Mouse (Mus musculus) heart, postnatal 4 days (tissue): ENCODE measurements around the gene Prss33. TPM values are rescaled to one million over a fixed set of nuclear protein-coding genes. Genes with fewer than 3 reads are reported as not detected.
"Not testable (repeated sequence)": the region's sequence is repeated elsewhere in the genome, so short reads cannot be mapped to it uniquely, and the experiment has no call there.

Experiments used
- DNase-seq: peaks from one replicate; pipeline ENCODE4 v3.0.0; 2021
- total RNA-seq, 2 experiments: library from RNA; stranded (reverse); gene quantifications; 2 replicates each; pipeline ENCODE4 v1.2.3; 2021

Prss33 gene
- not detected for total RNA-seq

DNA sequence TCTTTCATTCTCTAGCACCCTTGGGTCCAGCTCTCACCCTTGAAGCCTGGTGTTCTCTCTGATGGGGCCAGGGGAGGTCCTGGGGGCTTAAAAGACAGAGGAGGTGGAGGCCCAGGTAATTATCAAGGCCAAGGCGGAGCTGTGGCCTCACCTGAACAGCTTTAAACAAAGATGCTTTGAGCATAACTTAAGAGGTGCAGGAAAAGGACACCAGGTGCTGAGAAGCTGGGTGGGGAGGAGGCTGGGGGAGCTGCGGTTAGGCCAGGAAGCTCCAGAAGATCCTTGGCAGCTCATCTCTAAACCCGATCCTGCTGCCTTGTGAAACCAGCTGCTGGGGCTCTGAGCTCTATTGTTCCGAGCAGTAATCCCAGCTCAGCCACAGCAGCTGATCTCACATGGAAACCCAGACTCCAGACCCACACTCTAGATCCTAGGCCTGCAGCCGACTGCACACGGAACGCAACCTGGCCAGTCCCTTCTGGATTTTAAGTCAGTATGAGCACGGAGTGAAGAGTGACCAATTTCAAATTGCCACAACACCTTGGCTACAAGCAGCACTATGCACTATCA lies at the start of gene Prss33:
Prss33 (minus strand) TSS at position 51 of the 570 bp plus-strand sequence.
- no peak for DNase-seq

DNA sequence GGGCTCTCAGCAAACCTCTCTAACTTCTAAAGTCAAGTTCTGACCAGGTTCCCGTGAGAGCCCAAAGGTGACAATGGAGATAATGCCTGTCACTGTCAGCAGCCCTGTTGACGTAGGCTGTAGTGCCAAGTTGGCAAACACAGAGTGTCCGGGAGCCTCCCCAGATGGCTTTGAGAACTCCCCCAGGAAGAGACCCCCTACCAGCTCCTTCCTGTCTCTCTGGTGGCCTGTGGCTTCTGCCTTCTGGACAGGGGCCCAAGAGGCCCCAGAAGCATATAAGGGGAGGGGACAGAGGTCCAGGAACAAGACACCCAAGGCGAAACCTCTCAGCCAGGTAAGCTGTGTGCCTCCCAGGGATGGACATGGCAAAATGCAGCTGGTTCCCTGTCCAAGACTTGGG lies 44.7 kb upstream of the Prss33 start, which contains the start of the genes Dcpp1 and Dcpp2:
Dcpp1 (plus strand) TSS at position 301 of the 400 bp plus-strand sequence.
Dcpp2 (plus strand) TSS at position 305 of the 400 bp plus-strand sequence.
- DNase-seq, result not testable (repeated sequence)

DNA sequence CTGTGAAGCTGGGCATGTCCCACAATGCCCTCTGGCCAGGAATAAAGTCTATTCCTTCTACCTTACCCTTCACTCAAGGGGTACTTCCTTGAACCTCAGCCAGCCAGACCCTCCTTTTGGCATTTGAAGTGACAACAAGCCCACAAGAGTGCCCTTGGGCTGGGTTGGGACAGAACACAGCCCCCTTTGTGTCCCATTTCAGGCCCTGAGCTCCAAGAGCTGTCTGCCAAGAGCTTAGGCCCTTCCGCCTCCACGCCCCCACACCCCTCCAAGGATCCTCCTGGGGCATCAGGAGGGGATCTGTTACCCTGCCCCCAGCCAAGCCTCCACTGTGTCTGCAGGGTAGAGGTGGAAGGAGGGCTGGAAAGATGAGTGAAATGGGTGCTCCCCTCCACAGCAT lies 41.3 kb upstream of the Prss33 start:
- DNase-seq, result no peak

DNA sequence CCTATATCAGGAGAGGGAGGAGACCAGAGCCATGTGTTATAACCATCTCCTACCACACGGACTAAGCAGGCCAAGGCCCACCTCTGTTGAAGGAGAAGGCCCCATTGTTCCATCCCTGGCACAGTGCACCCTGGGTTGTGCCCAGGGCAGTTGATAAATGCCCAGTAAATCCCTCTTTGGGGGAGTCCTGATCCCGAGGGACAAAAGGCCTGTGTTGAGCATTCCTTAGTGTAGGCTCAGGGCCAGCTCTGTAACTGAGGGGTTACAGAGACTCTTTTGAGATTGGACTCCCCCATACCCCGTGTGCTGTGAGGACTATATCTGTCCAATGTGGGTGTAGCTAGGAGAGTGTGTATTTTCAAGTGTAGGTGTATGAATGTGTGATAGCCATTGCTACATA lies 40.9 kb upstream of the Prss33 start:
- DNase-seq, result no peak

DNA sequence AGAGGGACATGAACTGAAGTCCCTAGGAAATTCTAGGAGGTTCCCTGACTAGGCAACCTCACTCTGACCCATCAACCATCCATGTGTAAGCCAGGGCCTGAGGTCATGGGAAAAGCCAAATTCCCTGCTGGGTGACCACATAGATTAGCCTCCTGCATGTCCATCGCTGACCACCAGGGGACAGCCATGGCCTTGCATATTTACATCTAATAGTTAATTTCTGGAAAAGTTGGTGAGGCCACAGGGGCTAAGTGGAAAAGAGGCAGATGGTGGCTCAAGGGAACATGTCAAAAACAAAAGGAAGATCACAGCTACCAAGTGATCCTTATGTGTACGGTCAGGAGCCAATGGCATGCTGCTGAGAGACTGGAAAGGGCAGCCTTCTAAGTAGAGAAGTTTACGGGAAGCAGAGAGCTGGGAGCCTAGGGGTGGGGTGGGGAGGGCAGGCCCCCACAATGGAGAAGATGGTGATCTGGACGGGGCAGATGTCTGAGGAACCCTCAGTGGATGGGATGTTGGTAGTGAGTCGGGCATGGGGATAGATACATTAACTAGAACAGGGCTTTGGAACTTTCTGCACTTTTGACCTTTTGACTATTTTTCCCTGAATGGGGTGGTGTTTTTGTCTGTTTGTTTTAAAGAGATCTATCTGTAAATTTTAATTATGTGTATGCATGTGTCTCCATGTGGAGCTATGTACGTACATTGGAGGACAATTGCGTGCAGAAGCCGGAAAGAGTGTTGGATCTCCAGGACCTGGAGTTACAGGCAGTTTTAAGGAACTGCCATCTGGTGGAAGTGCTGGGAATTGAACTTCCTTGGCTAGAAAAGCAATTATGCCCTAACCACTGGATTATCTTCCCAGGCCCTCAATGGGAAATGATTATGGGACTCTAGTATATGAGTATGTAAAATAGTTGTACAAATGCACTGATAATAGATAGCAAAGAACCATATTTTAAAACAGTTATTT lies 38.3 kb upstream of the Prss33 start:
- DNase-seq, result peak; percentile 74

DNA sequence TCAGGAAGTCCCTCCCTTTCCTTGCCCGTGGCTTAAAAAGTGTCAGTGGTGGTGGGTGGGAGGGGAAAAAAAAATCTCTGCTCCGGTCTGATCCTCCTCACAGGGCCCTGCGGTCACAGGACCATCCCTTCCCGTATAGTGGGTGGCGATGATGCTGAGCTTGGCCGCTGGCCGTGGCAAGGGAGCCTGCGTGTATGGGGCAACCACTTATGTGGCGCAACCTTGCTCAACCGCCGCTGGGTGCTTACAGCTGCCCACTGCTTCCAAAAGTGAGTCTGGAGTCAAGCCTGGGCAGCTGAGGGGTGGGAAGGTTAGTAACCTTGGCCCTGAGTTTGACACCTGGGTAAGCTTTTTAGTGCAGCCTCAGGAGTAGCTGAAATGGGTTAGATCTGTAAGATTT lies 32.7 kb upstream of the Prss33 start:
- DNase-seq, result no peak

DNA sequence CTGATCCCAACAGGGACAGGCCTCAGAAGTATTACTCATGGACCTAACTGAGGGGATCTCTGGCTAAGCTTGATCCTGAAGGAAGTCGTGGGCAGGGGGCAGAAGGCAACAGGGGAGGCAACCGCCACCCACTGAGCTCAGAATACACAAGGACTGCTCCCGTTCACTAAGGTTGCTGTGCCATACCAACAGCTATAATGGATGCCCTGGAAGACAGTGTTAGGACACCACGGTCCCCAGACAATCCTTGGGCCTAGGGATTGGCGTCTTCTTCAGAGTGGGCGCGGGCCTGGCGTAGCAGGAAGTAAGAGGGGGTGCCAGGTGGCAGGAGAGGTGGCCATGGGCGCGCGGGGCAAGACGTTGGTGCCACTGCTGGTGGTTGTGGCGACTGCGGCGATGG lies 31.9 kb upstream of the Prss33 start, which contains the start of gene Prss21:
Prss21 (plus strand) TSS at position 301 of the 400 bp plus-strand sequence.
- DNase-seq, result no peak

DNA sequence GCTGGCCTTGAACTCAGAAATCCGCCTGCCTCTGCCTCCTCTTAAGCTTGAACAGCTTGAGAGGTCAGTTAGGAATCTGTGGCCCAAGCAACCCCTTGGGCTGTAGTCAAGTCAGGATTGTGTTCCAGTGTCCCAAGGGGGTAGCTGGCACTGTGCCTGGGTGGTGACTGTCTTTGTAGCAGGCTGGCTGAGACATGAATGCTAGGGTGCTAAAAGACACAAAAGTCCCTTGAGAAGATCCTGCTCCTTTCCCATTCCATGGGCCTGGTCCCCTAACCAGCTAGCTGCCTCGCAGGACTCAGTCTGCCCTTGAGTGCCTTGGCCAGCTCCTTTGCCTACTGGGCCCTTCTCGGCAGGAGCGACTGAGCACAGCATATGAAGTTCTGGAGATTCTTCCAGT lies 27.1 kb upstream of the Prss33 start:
- no peak for DNase-seq

DNA sequence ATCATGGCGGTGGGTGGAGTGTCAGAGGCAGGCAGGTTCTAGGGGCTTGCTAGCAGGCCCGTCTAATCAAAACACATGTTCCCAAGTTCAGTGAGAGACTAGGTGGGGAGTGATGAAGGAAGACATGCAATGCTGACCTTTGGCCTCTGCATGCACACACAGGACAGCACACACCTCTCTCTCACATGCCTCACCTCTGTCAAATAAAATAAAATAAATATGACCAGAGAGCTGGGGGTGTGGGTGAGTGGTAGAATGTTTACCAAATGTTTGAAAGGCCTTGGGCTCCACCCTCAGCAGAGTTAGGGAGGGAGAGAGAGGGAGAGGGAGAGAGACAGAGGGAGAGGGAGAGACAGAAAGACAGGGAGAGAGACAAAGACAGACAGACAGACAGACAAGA lies 22.1 kb upstream of the Prss33 start:
- no peak for DNase-seq

DNA sequence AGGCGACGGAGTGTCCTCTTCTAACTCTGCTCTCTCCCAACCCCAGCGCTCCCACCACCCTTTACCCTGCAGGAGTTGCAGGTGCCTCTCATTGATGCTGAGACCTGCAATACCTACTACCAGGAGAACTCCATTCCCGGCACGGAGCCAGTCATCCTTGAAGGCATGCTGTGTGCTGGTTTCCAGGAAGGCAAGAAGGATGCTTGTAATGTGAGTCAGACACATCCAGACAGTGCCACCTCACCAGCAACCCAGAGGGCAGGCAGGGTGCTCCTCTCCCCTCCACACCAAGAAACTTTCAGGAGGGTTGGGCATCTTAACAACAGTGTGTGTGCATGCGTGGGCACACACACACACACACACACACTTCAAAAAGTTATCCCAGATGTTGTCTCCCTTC lies 21.3 kb upstream of the Prss33 start:
- no peak for DNase-seq

DNA sequence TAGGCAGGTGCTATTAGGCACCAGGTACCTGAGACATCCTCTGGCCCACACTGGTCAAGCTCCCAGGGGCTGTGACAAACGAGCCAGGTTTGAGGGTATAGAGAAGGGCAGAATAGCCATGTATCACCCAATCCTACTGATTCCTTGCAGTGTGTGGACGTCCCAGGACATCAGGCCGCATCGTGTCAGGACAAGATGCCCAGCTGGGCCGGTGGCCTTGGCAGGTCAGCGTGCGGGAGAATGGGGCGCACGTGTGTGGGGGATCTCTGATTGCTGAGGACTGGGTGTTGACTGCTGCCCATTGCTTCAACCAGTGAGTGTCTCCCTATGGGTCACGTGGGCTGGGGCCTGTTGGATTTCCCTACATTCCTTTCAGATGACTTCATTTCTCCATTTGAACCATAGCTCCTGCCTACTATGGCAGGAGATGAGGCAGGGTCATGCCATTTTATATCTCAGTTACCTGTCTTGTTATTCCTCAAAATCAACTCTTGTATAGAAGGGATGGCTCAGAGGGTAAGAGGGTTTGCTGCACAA lies 18.4 kb upstream of the Prss33 start:
- DNase-seq, result no peak

DNA sequence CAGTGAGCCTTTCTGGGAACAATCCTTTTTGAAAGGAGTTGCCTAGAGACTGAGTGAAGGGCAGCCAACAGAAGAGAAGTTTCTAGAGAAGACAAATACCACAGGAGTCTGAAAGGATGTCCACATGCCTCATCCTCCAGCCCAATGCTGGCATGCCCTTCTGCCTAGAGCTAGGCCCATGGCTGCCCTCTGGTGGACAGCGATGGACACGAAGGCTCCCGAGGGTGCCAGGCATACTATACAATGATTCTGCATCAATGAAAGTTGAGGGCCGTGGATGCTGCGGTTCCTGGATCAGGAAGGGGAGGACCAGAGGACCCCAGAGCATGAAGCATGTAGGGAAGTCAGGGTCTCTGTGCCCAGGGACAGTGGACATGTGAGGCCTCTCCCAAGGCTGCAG lies 17.4 kb upstream of the Prss33 start:
- peak; percentile 67 for DNase-seq

DNA sequence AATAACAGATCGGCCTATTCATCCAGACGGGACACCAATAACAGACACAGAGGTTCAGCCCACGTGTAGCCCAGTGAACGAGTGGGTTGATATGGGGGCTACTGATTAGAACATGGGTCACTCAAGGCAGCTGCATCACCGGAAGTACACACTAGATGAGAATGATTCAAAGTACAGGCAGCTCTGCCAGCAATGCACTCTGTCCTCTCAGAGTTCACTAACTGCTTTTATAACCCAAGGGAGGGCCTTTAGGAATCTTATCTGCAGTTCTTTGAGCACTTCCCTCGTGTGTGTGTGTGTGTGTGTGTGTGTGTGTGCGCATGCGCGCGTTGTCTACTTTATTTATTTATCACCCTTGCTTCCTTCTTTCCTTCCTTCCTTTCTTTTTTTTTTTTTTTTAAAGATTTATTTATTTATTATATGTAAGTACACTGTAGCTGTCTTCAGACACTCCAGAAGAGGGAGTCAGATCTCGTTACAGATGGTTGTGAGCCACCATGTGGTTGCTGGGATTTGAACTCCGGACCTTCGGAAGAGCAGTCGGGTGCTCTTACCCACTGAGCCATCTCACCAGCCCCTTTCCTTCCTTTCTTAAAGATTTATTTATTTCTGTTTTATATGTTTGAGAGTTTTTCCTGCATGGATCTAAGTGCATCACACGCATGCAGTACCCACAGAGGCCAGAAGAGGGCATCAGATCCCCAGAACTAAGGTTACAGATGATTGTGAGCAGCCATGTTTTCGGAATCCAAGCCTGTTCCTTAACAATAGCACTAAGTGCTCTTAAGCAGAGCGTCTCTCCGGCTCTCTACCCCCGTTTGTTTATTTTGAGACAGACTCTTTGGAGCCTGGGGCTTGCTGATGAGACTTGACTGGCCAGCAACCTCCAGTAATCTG lies 15.2 kb upstream of the Prss33 start:
- DNase-seq, result peak; percentile 81

DNA sequence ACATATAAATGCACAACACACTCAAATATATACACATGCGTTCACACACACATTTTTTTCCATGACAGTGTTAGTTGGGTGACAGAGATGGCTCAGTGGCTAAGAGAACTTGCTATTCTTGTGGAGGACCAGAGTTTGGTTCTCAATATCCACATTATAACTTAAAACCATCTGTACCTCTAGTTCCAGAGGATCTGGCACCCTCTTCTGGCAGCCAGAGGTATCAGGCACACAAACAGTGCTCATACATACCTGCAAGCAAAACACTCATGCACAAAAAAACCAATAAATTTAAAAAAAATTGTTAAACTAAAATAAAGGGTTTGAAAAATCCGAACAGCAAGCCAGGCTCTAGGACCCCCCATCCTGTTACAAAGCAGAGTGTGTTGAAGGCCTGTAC lies 14.2 kb upstream of the Prss33 start:
- DNase-seq, result no peak

DNA sequence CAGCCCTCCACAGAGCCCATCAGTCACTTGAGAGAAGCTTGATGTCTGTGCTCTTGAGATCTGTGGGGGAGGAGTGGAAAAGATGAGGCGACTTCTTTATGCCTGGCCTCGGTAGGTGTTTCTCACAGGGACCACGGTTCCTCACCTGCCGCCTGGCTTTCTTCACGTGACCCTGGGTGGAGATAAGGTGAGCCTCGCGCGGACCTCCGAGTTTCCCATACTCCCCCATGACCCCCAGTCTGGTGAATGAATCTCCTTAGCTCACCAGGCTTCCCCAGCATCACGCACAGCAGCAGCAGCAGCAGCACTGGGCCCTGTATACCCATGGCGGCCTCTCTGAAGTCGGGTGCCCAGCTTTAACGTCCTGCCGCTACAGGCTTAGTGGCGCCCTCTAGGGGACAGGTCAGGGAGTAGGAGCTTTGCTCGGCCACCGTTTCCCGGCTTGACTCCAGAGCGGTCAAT lies 8.0 kb upstream of the Prss33 start, which contains the start of the genes Prss32 and Prss41:
Prss32 (plus strand) TSS at position 44 of the 462 bp plus-strand sequence.
Prss41 (minus strand) TSS at position 361 of the 462 bp plus-strand sequence.
- DNase-seq, result peak; percentile 55

DNA sequence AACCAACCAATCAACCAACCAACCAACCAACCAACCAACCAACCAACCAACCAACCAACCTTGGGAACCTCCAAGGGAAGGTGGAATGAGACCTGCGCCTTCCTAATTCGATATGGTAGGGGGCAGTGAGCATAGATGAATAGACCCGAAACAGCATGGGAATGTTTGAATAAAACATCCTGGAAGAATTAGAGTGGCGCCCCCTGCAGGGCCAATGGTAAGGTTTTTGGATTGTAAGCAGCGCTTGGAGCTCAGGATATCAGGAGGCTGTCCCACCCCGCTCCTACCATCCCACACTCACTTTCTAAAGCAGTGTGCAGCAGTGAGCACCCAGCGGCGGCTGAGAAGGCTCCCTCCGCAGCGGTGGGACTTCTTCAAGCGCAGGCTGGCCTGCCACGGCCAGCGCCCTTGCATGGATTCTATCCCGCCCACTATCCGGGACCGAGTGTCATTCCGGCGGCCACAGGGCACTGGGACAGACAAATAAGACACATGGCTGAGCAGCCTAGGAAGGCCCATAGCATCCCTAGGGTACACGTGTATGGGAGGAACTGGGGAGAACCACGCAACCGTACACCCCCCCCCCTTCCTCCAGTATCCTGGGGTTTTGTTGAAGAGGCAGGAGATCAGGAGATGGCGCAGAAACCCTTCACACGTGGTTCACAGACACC lies 7.4 kb upstream of the Prss33 start:
- DNase-seq, result peak; percentile 20

DNA sequence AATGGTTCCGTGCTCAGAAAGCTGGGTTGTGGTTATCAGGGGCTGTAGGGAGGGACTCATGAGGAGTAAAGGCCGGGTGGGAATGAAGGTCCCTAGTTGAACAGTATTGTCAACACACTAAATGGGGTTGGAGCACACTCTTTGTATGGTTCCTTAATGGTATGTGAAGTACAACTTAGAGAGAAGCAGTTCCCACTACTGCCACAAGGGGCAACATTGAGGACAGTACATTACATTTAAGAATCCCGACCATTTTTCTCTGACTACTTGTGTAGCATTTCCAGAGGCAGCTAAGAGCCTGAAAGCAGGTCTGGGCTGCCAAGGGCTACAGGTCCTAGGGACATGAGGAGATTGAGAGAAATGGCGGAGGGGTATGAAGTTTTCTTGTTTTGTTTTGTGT lies 5.3 kb upstream of the Prss33 start:
- peak; percentile 71 for DNase-seq

DNA sequence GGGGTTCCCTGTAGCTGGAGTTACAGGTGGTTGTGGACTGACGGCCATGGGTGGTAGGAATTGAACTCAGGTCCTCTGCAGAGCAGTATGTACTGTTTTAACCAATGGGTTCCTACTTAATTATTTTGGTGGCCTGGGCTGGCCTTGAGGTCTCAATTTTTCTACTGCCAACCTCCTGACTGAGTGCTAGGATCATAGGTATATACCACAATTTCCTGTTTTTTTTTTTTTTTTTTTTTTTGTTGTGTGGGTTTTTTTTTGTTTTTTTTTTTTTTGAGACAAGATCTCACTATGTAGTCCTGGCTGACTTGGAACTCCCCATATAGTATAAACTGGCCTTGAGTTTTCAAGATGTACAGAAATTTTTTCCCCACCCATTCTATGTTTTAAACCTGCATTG lies 4.7 kb downstream of the Prss33 start:
- no peak for DNase-seq

DNA sequence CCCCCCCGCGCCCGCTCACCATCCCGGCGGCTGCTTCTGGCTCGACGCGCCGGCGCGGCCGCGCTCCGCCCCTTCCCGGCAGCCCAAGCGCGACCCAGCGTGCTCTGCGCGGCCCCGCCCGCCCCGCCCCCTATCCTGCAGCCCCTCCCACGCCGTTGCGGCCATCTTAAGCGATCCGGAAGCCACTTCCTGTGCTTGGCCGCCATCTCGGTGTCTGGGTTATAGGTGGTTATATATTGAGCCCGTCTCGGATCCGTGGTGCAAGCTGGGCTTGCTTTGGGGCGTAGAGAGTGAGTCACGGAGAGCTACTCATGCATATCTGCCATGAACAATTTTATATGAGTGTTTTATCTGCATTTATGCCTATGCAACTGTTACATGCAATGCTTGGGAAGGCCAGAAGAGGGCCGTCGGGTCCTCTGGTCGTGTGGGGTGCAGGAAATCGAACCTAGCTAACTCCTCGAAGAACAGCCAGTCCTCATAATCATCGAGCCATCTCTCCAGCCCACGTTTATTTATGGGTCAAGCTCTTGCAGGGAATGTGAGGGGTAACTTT lies 6.7 kb downstream of the Prss33 start, which contains the start of gene Elob:
Elob (minus strand) TSS at position 73 of the 556 bp plus-strand sequence.
- peak; percentile 85 for DNase-seq

DNA sequence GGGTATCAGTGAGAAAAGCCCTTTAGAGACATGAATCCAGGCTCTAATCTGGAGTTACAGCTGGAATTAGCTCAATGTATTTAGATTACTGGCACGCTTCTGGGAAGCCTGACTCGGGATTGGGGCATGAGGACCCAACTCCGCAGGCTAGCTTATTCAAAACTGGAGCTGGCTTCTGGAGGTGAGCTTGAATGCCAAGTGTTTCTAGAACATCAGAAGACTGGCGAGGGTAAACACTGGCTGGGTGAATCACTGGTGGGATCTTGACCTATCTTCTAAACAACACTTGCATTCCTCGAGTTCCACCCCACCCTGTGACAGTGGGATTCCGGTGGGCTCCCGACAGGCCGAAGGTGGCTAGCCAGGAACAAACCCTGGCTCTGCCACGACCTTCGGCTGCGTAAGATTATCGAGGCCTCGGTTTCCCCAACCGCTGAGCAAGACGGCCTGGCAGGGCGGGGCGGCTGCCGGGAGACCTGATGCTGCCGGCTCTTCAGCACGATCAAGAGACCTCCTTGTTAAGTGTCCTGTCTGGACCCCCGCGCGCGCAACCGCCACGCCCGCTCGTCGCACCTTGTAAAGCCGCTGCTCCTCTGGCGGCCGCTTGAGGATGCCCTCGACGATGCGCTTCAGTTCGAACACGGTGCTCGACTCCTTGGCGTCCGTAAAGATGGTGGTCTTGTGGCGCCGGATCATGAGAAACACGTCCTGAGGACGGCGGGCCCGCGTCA lies 7.4 kb downstream of the Prss33 start:
- DNase-seq, result peak; percentile 60
